8 mouse cellular contexts compared by ENCODE assay signal in the genomic region with DNA sequence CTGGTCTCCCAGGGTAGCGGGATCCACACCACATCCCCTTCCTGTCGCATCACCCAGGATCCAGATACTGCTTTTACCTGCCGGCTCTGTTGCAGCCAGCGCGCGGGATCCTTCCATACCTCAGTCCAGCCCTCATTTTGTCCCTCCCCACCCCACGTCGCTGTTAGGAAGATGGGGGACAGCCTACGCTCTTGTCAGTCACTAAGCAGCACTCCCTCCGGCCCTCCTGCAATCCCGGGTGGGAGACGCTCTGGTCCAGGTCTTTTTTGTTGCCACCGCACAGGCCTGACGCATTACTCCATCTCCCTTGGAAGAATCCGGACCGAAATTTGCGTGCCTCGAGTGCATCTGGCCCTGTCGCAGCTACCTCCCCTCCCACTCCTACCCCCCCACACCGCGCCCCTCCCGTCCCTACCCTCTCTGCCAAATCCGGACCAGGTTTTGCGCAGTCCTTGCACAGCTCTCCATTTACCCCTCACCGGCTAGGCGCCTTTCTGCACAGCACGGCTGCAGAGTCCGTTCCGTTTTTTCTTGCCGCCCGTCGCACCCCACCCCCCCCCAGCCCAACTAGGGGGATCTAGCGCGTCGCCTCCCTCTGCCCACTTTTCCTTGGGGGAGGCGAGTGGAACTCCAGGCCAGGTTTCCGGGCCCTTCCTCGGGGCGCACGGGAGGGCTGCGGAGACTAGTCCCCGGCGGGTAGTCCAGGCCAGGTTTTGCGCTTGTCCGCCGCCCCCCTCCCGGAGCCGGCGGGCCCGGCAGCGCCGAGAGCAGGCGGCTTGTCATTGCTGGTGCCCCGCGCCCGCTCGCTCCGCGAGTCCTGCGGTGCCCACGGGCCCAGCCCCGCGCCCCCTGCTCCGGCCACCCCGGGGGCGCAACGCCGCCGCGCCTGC. TPM values are rescaled to one million over a fixed set of nuclear protein-coding genes. Genes with fewer than 3 reads are reported as not detected.
DNase-seq lines count a peak whose midpoint lies in the region; ATAC-seq and TF ChIP-seq lines count a peak whose summit lies in the region.

A gene (plus strand): TSS at position 743 of the 890 bp plus-strand sequence.

- peak within 1 kb of the TSS; percentile 79 for H3K27ac ChIP-seq in ES-E14 (ENCODE audit: insufficient read depth, low read depth, low read length, poor library complexity, severe bottlenecking)
- peak within 1 kb of the TSS; percentile 99 for H3K27ac ChIP-seq in forebrain, embryonic 16.5 days (ENCODE audit: low read length)
- H3K27ac ChIP-seq in liver, postnatal 0 days (ENCODE audit: low read depth): peak within 1 kb of the TSS; percentile 64
- H3K27ac ChIP-seq in neural tube, embryonic 15.5 days (replicated peaks): peak within 1 kb of the TSS; percentile 100

- peak within 1 kb of the TSS; percentile 81 for H3K9ac ChIP-seq in ES-E14 (ENCODE audit: insufficient read depth, low read depth, low read length, poor library complexity, severe bottlenecking)
- peak within 1 kb of the TSS; percentile 99 for H3K9ac ChIP-seq in forebrain, embryonic 16.5 days (replicated peaks; ENCODE audit: low read depth, low read length)
- H3K9ac ChIP-seq in liver, postnatal 0 days (replicated peaks): peak within 1 kb of the TSS; percentile 65
- H3K9ac ChIP-seq in neural tube, embryonic 15.5 days (replicated peaks): peak within 1 kb of the TSS; percentile 97

- peaks cover 7 to 18% of the 10 kb centered on the region in 2 experiments; a peak in 3 of 4 replicates for H3K4me1 ChIP-seq in ES-E14 (ENCODE audit: control insufficient read depth in 2 of 2, insufficient read depth in 2 of 2, low read length in 2 of 2, poor library complexity in 1 of 2)
- peaks cover 49% of the 10 kb centered on the region for H3K4me1 ChIP-seq in forebrain, embryonic 16.5 days (replicated peaks; ENCODE audit: control insufficient read depth, insufficient read depth, low read length)
- H3K4me1 ChIP-seq in liver, postnatal 0 days (ENCODE audit: insufficient read depth): peaks cover 10% of the 10 kb centered on the region; the same call in 1 of the 2 replicates
- H3K4me1 ChIP-seq in neural tube, embryonic 15.5 days: peaks cover 54% of the 10 kb centered on the region

- under 1% methylated on average over 68 of the region's 70 CpGs for WGBS in forebrain, embryonic 16.5 days
- WGBS in liver, postnatal 0 days (ENCODE audit: insufficient replicate concordance): under 1% methylated on average over 38 of the region's 70 CpGs
- under 1% methylated on average over 61 of the region's 70 CpGs for WGBS in neural tube, embryonic 15.5 days

- peaks cover 7% of the 10 kb centered on the region; the same call in 1 of the 2 replicates for H3K27me3 ChIP-seq in forebrain, embryonic 16.5 days (replicated peaks; ENCODE audit: control insufficient read depth, insufficient read depth, low read length)
- H3K27me3 ChIP-seq in liver, postnatal 0 days (ENCODE audit: insufficient read depth, low read length): peaks cover 39% of the 10 kb centered on the region
- H3K27me3 ChIP-seq in neural tube, embryonic 15.5 days (replicated peaks): peaks cover 10% of the 10 kb centered on the region

- no peak for TF ChIP-seq CTCF in liver, postnatal 0 days (IDR thresholded peaks at IDR 0.05; ENCODE audit: low read depth)

- TF ChIP-seq EP300 in liver, postnatal 0 days (IDR thresholded peaks at IDR 0.05; ENCODE audit: low read depth): no peak

- no peaks in the 10 kb centered on the region for H3K9me3 ChIP-seq in ES-E14 (ENCODE audit: control insufficient read depth, insufficient read depth, low read depth, low read length)
- H3K9me3 ChIP-seq in forebrain, embryonic 16.5 days (ENCODE audit: control insufficient read depth, low read length): no peaks in the 10 kb centered on the region
- H3K9me3 ChIP-seq in liver, postnatal 0 days (ENCODE audit: low read length): no peaks in the 10 kb centered on the region
- H3K9me3 ChIP-seq in neural tube, embryonic 15.5 days (replicated peaks): no peaks in the 10 kb centered on the region

- in situ Hi-C loops in ES-E14 (cut with MboI; ENCODE audit: low sequenced_read_pairs in 2 of 2, unreplicated experiment in 2 of 2): loop anchor here (5.0 to 10.0 kb wide), 2 partner anchors 115 to 122 kb away; no protein-coding TSS in a partner anchor

- ATAC-seq in forebrain, embryonic 16.5 days: peak; percentile 91
- ATAC-seq in liver, postnatal 0 days: peak; percentile 77
- peak; percentile 90 for ATAC-seq in neural tube, embryonic 15.5 days (ENCODE audit: low FRiP score)

- H3K4me2 ChIP-seq in forebrain, embryonic 16.5 days (ENCODE audit: low read length): peak within 1 kb of the TSS; percentile 69
- H3K4me2 ChIP-seq in liver, postnatal 0 days (ENCODE audit: low read depth, low read length): peak within 1 kb of the TSS; percentile 94
- H3K4me2 ChIP-seq in neural tube, embryonic 15.5 days: peak within 1 kb of the TSS; percentile 82

- no peaks in the 10 kb centered on the region; the same call in 1 of the 2 replicates for H3K36me3 ChIP-seq in ES-E14 (ENCODE audit: control insufficient read depth, insufficient read depth, low read length, poor library complexity, severe bottlenecking)
- H3K36me3 ChIP-seq in forebrain, embryonic 16.5 days (ENCODE audit: control insufficient read depth, insufficient read depth): no peaks in the 10 kb centered on the region
- no peaks in the 10 kb centered on the region for H3K36me3 ChIP-seq in liver, postnatal 0 days (replicated peaks; ENCODE audit: insufficient read depth, low read length)
- H3K36me3 ChIP-seq in neural tube, embryonic 15.5 days: no peaks in the 10 kb centered on the region

- H3K4me3 ChIP-seq in ES-E14 (ENCODE audit: insufficient read depth in 1 of 2, low read depth in 1 of 2, low read length in 2 of 2, poor library complexity in 1 of 2, severe bottlenecking in 1 of 2): peak within 1 kb of the TSS; percentile 80 to 92
- H3K4me3 ChIP-seq in forebrain, embryonic 16.5 days (replicated peaks; ENCODE audit: low read length): peak within 1 kb of the TSS; percentile 96
- peak within 1 kb of the TSS; percentile 66 for H3K4me3 ChIP-seq in liver, postnatal 0 days (ENCODE audit: low read depth, low read length)
- H3K4me3 ChIP-seq in neural tube, embryonic 15.5 days (replicated peaks): peak within 1 kb of the TSS; percentile 67

- intact Hi-C loops in heart, postnatal 25 days (cut with DNase I): no loop called here

- DNase-seq in ES-E14 (ENCODE audit: low read depth, low spot score): peak; percentile 79
- peak; percentile 95 for DNase-seq in cerebellum, adult 11 months
- peak; percentile 77 for DNase-seq in heart, postnatal 25 days (ENCODE audit: low spot score)
- peak; percentile 95 for DNase-seq in layer of hippocampus, adult 11-12 months (ENCODE audit: low spot score)
- DNase-seq in liver, postnatal 0 days: peak; percentile 79
- peak; percentile 96 for DNase-seq in testis, postnatal 10 days (ENCODE audit: low spot score)

TF ChIP-seq in ES-E14, 5 proteins besides CTCF, POLR2A, EP300 and RAD21:
- no peak for TF ChIP-seq CHD2 (IDR thresholded peaks at IDR 0.05; ENCODE audit: low read depth, low read length)
- peak; percentile 18; the same call in 1 of the 2 replicates for TF ChIP-seq ZNF384 (IDR thresholded peaks at IDR 0.05; ENCODE audit: low read depth, low read length)

RNA-seq across cellular contexts. Expression of the gene that starts here (rescaled TPM):
- total RNA-seq in ES-E14 (2012; rRNA removed): 119 and 213 TPM in 2 replicates
- 57.4 and 60.4 TPM in 2 replicates for polyA plus RNA-seq in forebrain, embryonic 16.5 days (2015; fragmentation: Nextera tagmentation; extraction: Ambion mirVana)
- 10 to 100 TPM; 12.7 to 17.8 TPM for total RNA-seq in heart, postnatal 25 days (2021)
- polyA plus RNA-seq in liver, postnatal 0 days (2015; fragmentation: Nextera tagmentation; extraction: Ambion mirVana): 0.96 and 1.5 TPM in 2 replicates
- 43.0 and 54.1 TPM in 2 replicates for polyA plus RNA-seq in neural tube, embryonic 15.5 days (2015; fragmentation: Nextera tagmentation; extraction: Ambion mirVana)

Comparison
In these comparisons a context has a peak if more than half of its experiments do, and no peak if none do; other contexts are left out.
1. Peak in every context shown above with its lines: DNase-seq, ATAC-seq, H3K4me3 ChIP-seq and H3K27ac ChIP-seq.
2. RNA of the gene that starts here (polyA plus RNA-seq): 57.4 to 60.4 TPM in forebrain, embryonic 16.5 days and 43.0 to 54.1 TPM in neural tube, embryonic 15.5 days; 0.96 to 1.5 TPM in liver, postnatal 0 days; every median in the first group is over 10 times any median in the second.